Mouse (Mus musculus) megakaryocyte, adult 5-6 weeks (primary cell): ENCODE measurements at regions not wholly inside any gene's neighbourhood (a gene's known extent, or its start where the extent isn't known, plus 50 kb on each side); places are given as distances from the start of the nearest gene placed in this dataset.

Experiments
- ATAC-seq: 2 replicates; pipeline ENCODE4 v1.8.0; 2016; ENCODE audit warnings: mild to moderate bottlenecking, inconsistent platforms; ENCODE audit not compliant: poor library complexity, severe bottlenecking

DNA sequence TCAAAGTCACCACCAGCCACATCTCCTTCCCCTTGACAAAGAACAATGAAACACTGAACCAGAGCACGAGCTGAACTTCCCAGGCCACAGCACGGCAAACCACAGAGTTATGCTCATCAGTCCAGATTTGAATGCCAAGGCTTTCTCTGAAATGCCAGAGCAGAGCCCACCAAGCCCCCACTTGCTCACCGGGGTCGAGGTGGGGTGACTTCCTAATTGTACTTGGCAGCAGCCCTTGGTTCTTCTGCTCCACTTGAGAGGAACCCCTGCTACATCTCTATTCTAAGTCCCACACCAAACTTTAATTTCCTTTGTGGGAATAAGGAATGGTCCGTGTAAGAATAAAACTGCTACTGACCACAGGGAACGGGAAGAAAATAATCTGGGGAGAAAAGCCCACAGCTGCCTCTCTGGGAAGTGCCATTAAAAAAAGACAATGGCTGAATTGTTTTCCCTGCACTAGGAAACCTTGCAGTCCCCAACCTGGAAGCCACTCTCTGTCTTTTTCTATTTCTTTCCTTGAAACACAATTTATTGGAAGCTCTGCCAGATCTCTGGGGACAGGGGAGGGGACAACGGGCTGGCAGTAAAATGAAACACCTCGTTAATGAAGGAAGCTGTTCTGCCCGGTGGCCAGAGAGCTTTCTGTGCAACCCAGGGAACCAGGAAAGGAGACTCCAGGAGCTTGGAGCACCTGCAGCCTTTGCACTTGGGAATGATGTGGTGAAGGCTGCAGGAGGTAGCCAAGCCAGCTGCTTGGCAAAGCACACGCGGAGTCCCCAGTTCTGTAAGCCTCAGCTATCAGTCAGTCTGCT, 215.6 kb upstream of the Usp24 start:
- ATAC-seq: no peak

DNA sequence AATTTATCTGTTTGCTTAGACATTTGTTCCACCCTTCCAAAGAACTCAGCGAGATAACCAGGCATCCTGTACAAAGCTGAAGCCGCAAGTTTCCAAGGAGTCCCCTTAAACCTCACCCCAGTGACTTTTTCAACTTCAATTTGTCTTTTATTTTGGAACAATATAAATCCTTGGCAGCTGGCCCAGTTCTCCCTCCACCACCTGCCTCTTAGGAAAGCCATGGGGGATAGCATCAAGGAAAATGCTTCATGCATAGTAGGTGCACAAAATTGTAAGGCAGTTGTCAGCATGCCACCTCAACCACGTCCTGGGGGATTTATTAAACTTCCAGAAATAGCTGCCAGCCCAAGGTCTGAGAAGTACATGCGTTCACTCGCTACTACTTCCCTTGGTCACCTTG, 214.1 kb upstream of the Usp24 start:
- ATAC-seq: no peak

GRCm38 (mm10) chr4:106102451-106102977, 213.5 kb upstream of the Usp24 start:
- no peak for ATAC-seq

DNA sequence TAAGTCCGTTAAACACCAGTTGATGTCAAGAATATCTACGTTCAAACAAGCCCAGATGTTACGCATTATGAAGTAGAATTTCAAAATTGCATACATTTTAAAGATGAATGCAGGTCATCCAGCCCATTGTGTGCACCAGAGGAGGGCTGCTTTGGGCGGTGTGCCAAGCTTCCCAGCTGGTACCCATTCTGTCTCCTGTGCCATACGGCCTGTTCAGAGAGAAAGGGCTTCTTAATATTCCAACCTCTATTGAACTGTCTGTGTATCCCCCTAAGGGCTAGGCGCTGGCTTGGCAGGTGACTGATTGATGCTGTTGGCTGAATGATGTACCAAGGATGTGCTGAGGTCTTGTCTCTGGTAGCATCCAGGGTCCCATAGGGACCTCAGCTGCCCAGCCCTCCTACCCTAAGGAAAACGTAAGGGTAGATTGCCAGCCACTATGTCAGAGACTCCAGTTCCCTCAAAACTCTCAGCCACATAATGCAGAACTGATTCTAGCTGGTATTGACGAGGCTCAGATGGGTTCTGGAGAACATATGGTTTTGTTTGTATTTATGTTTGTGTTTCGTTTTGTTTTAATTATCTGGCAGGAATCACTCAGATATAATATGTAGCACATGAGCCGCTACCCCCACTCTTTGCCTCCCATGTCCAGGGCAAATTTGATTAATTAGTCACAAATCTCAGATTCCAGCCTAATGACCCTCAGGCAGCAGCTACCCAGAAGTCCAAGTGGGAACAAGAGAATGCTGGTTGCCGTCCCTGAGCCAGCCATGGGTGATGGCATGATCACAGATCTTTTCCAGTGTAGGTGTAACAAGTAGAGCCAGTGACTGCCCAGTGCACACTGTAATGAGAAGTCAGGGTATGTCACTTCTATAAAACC, 212.0 kb upstream of the Usp24 start:
- ATAC-seq: no peak

DNA sequence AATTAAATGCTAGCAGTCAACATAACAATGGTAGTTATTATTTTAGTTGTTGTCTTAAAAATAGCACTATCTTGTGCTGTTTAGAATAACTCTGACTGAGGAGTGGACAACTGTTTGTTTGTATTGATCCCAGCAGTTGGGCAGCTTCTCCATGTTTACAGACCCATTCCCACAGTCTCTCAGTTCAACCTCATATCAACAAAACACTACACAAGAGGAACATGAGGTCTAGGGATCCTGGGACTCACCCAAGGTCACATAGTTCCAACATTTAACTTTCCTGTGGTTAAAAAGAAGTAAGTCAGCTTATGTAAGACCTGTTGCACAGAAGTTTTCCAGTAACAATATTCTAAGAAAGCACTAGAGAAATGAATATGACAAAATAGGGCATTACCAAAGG, 203.0 kb upstream of the Usp24 start:
- no peak for ATAC-seq

- no peak for ATAC-seq
Observed at GRCm38 (mm10) chr4:106113747-106114146, 202.3 kb upstream of the Usp24 start.

DNA sequence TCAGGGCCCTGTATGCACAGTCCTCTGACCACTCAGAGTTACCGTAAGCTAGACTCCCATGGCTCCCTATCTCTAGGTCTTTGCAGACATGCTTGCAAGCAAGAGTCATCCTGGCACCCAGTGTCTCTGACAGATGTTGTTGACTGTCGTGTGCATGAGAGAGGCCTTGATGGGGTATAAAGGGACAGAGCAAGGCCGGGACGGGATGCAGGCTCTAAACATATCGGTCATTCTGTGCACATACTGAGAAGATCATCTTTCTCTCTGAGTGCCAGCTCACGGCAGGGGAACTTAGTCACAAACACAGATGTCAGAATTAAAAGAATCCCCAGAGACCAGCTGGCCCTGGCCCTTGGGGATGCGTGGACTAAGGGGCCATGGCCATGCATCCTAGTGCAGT, 199.4 kb upstream of the Usp24 start:
- ATAC-seq: no peak

DNA sequence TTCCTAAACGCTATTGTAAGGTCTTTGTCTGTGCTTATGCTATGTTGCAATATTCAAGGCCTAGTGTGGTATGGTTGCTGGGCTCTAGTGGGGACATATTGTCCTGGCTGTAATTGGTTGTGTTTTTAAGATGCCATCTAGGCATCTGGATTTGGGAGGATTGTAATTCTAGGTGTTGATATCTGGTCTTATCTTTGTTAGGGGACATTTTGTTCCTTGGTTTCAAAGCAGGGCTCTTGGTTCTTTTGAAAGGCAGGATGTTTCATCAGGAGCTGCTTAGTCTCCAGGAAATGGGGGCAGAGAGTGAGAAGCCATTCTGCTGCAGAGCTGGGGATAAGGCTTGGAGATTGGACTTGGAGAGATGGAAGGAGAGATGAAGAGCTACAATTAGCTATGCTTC, 194.7 kb upstream of the Usp24 start:
- ATAC-seq: no peak

- ATAC-seq: no peak
Observed at GRCm38 (mm10) chr4:106123038-106123654, 192.9 kb upstream of the Usp24 start.

DNA sequence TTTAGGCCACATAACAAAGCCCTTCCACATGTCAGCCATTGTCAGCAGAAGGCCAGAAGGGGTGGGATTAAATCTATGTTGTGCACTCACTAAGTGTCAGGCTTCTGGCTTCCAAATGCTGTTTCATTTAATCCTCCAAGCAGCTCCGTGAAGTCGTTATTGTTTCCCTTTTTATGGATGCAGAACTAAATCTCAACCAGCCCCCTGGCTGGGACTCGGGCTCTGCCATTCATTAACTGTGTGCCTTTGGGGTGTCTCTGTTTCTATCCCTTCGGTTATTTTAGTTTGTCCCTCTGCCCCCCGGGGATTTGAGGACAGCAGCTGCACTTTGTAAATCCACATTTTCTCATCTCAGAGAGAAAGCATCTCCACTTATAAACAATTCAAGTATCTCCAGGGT, 188.8 kb upstream of the Usp24 start:
- no peak for ATAC-seq

GRCm38 (mm10) chr4:106127641-106128040, 188.4 kb upstream of the Usp24 start:
- no peak for ATAC-seq

- ATAC-seq: no peak
Observed at GRCm38 (mm10) chr4:106129327-106129726, 186.7 kb upstream of the Usp24 start.

- no peak for ATAC-seq
Observed at GRCm38 (mm10) chr4:106129803-106130202, 186.2 kb upstream of the Usp24 start.

DNA sequence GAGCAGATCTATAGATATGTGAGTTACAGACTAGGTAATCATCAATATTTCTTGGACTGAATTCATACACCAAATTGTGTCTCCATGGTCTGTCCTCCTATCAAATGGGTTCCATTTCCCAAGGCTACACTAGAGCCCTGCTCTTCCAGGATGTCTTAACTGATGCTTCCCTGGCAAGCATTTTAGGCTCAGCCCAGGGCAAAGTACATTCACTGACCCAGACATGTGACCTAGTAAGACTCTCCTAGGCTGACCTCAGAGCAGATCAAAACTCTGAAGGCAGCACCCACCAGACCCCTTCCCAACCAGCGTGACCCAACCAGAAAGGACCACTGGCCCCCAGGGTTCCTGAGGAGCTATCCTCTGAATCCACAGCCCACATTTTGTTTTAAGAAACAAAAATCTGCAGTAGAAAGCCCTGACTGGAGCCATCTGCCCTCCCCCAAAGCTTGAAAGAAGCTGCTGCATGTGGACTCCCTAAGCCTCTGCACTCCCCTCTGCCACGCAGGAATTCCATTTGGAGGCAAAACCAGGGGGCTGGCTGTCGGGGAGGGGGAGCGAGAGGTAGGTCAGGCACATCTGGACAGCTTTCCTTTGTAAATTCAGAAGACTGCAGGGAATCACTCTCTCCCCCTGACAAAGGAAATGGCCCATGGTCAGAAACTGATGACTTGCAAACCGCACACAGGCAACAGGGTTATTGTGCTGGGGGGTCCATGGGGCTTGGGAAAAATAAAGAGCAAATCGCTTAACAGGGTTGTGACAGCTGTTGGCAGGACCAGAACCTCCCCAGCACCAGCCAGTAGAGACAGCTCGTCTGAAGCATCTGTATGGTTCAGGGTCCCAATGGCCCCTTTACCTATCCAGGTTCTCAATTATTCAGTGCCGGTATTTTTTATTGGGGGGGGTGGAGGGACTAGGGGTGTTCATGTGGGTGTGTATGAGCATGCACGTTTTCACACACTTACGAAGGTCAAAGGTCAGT, 182.0 kb upstream of the Usp24 start:
- no peak for ATAC-seq

- no peak for ATAC-seq
Observed at GRCm38 (mm10) chr4:106142741-106143140, 173.3 kb upstream of the Usp24 start.

DNA sequence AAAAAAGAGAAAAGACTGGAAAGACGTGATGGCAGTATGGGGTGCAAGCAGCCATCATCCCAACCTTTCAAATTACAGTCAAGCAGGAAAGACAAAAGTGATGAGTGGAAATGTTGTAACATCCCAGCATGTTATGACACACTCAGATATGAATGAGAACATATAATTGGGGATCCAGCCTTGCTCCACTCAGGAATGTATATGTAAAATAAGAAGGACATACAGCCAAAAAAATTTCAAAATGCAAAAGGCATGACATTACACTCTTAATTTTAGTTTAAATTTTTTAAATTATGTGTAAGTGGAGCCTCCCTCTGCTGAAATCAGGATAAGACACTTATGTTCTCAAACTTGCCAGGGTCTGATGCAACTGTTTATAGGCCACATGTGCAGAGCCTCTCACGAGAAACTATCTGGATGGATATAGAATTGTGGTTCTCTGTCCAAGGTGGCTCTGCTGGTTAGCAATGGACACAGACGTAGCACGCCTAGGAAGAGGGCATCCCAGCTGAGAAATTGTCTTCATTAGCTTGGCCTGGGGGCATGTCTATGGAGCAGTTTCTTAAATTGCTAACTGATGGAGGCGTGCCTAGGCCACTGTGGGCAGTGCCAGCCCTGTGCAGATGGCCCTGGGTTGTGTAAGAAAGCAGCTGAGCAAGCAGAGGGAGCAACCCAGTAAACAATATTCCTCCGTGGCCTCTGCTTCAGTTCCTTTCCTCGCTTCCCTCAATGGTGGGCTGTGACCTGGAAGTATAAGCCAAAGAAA, 171.5 kb upstream of the Usp24 start:
- ATAC-seq: no peak

DNA sequence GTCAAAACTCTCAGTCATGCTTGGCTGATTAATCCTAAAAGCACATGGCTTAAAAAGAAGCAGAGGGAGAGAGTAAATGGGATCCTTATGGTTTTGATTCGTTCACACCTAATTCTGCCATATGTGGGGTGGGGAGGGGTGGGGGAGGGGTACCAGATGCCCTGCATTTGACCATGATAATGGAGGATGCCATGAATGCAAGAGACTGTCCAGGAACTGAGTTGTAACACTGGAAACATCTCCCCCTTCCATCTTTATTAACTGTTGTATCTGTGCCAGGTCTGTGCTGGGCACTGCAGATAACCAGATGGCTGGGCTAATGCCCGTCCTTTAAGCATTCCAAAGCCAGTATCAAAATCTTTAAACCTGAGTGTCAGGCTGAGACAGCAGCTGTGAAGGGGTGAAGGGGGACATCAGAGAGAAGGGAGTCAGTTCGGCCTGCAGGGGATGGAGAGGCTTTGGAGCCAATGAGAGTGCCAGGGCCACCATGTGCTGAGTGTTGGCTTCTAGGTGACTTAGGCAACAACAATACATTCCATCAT, 169.0 kb upstream of the Usp24 start:
- ATAC-seq: no peak

DNA sequence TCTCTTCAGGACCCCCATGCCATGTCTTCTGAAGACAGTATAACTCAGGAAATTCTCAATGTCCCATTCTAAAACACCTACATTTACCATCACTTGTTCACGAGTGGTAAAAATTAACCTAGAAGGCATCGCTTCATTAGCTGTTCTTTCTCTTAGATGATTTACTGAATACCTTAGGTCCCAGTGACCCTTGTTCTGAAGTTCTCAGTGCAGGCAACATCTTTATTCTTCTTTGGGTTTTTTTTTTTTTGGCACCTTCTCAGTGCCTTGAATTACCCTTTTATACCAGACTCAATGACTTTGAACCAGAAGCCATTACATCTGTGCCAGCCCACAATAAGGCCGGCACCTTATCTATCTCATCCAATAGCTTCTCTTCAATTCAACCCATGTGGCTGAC, 167.1 kb upstream of the Usp24 start:
- no peak for ATAC-seq

GRCm38 (mm10) chr4:106149471-106150048, 166.5 kb upstream of the Usp24 start:
- ATAC-seq: no peak
